Mouse (Mus musculus): ENCODE measurements around the gene Gm42906.

Gm42906 gene

DNA sequence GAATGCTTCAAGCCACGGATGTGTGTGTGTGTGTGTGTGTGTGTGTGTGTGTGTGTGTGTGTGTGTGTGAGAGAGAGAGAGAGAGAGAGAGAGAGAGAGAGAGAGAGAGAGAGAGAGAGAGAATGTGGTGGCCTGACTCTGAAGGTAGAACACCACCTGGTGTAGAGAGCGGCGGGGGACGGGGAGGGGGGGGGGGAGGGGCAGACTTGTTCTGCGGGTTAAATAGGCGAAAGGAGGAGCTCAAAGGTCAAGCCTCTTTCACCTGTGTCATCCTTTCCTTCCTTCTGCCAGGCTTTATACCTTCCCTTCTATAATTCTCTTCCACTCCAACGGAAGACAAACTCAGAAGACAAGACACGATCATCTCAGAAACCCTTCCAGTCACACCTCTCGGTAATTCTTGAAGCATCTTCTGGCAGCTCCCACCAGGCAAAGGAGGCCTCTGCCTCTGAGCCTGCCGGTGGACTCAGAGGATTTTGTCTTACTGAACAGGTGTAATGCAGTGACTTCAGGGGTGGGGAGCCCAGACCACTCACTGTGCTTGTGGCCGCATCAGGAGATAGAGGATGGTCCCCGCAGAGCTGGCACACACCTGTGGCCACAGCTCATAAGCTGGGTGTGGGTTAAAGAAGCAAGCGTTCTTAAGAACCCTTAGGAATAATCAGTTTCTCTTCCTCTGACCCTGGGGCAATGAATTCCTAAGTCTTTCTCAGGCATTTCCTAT lies 195.2 kb downstream of the Gm42906 start:
- no peak for DNase-seq (ENCODE audit: low spot score in 2 of 2)

DNA sequence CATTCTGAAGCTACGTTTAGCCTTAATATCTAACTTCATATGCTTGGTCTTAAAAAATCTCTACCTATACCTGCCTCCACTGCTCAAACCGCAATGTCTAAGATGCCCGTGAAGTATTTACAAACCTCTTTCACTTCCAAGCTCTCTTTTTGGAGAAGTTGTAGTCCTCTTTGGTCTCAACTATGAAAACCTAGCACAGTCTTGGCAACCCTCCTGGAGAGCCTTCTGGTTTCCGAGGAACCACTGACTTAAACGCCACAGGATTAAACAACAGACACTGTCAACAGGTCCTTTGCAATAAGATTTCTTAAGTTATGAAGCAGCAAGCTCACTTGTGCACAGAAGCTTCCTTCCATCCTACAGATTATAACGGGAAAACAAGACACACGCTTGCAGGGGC lies 196.1 kb downstream of the Gm42906 start:
- DNase-seq (ENCODE audit: low spot score in 2 of 2): no peak

DNA sequence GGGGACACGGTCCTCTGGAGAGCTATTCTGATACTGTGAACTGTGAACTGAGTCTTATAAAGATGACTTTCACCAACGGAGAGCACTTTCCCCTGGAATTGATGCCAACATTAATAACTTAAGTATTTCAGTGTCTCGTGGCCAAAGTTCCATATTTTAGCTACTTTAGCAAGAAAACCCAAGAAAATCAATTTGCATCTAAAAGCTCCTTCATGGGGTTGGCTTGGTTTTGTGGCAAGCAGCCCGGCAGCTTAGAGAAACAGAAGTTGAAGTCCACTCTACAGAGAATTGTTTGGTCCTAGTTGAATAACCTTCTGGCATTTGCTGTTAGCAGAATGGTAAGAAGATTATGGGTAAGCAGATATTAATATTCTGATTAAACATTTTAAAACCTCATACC lies 196.6 kb downstream of the Gm42906 start:
- no peak for DNase-seq (ENCODE audit: low spot score in 2 of 2)

DNA sequence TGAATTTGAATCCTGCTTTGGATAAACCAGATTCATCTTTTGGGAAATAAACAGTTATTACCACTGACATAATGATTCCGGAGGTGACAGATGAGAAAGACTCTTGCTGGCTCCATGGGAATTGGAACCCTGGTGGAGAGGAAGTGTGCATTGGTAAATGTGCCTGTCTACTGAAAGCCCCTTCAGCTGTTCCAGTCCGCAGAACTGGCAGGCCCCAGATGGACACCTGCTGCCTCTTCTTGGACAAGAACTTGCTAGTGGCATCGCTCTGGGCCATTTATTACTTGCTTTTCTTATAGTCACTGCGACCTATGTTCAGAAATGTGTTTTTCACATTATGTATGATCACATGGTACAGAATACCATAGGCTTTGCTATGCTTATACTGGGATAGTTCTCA lies 197.5 kb downstream of the Gm42906 start:
- no peak for DNase-seq (ENCODE audit: low spot score in 2 of 2)

DNA sequence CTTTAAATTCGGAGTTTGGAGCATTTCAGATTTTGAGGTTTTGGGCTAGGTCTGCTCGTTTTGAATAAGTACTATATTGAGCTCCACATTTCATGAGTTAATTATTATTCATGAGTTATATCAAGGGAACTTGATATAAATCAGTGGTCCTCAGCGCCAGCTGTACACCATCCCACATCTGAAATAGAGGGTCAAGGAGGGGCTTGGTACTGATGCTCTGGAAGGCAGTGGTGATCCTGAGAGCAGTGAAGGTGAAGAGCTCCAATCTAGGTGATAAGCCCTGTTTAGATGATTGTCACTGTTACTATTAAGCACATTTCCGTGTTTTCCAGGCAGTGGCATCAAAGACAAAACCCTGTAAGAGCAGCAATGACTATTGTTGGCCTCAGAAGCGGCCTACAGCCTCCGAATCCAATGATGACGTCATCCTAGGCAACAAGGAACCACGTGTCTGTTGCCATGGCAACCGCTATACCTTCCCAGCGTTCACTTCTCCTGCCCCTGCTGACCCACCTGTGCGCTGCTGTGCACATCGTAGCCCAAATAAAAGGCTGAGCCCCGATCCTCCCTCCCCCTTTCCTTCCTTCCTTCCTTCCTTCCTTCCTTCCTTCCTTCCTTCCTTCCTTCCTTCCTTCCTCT lies 199.5 kb downstream of the Gm42906 start:
- no peak for DNase-seq (ENCODE audit: low spot score in 2 of 2)

DNA sequence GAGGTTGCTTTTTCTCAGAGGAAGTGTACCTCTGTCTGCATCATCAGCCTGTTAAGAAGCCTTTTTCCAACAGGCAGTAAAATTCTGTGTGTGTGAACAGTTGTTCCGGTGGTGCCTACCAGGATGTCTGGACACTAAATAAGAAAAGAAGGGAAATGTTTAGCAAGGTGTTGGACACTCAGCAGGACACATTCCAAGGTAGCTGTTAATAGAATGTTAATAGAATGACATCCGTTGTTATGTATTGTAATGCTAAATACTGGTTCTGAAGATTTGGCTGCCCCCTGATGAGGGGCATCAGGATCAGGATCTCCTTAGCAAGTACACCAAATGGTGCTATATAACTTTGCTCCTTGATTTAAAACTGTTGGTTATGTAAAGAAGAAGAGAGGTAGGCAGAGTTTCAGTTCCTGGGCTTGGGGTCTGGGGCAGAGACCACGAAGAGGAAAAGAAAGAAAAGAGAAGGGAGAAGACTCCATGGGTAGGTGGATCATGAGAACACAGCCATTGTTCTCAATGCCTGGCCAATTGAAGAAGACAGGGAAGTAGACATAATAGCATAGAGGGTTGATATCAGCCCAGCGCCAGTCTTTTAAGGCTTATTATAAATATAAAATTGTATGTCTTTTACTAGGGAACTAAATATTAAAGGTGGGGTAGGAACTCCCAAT lies 204.1 kb downstream of the Gm42906 start:
- no peak for DNase-seq (ENCODE audit: low spot score in 2 of 2)

DNA sequence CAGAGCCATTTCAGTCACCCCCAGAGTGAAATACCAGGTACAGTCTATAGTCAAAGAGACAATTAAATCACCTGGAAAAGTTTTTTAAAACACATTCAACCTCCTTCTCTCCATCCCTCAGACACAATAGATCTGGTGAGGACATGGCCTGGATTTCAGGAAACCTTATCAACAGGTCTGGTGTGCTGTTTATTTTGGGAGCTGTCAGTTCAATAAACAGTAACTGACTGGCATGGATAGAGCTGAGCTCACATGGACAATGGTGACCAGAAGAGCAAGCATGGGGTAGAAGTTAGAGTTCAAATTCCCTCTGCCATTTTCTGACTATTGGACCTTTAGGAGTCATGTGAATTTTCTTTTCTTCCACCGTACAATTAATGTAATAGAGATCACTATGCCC lies 205.2 kb downstream of the Gm42906 start:
- no peak for DNase-seq (ENCODE audit: low spot score in 2 of 2)

DNA sequence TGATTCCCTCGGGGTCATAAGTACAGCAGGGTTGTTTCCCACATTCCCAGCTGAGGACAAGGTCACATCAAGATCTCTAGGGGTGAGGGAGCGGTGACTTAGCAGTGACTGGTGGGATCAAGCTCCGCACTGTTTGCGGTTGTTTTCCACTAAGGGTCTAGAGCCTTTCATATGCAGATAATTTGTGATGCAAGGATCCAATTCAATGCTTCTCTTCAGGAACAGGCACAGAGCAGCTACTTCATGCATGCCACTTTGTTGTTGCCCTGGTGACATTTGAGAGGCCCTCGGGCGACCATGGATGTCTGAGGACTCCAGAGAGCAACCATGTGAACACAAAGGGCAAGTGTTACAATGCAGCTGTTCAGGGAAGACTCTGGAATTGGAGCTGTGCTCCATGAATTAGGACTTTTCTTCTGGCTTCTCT lies 209.3 kb downstream of the Gm42906 start:
- no peak for DNase-seq (ENCODE audit: low spot score in 2 of 2)

DNA sequence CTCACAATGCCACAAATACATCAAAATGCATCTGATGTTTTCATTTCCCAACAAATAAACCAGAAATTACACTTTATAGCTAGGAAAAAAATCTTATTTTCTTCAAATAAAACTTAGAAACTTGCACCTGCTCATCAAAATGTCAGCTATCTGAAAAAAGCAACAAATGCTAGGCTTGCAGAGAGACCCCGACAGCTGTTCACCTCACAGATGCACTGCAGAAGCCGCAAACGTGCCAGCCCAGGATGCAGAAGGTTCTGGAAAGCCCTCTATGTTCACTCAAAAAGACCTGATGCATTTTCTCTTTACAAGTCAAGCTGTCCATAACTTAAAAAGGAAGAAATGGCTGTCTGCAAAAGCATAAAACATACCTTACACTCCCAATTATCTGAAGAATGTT lies 214.9 kb downstream of the Gm42906 start:
- no peak for DNase-seq (ENCODE audit: low spot score in 2 of 2)

DNA sequence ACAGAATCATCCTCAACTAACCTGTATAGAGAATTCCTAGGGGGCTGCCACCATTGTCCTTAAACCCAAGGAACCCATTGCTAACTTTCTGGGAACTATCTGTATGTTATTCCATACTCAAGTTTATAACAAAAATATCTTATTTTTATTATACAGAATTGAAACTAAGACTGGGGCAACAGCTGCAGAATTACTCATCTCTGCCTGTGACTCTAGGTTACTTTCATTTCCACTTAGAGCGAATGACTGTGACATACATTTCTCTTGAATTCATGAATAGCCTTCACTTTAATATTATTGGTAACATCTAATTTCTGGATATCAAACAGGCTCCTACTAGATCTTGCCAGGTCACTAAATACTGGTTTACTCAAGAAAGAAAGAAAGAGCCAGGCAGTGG lies 217.1 kb downstream of the Gm42906 start:
- DNase-seq (ENCODE audit: low spot score in 2 of 2): no peak

DNA sequence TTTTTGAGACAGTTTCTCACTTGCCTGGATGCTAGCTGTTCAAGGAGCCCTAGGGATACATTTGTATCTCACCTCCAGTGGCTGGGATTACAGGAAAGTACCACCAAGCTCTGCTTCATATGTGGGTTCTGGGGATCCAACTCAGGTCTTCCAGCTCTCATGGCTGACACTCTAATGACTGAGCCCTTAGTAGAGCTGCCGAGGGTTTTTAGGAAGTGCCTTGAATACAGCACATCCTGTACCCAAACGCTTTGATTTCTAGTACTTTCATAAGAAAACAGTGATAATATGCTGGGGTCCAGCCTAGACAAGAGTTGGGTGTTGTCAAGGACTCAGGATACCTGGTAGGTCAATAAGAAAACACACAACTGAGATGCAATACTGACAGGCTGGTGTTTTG lies 217.9 kb downstream of the Gm42906 start:
- DNase-seq (ENCODE audit: low spot score in 2 of 2): no peak

DNA sequence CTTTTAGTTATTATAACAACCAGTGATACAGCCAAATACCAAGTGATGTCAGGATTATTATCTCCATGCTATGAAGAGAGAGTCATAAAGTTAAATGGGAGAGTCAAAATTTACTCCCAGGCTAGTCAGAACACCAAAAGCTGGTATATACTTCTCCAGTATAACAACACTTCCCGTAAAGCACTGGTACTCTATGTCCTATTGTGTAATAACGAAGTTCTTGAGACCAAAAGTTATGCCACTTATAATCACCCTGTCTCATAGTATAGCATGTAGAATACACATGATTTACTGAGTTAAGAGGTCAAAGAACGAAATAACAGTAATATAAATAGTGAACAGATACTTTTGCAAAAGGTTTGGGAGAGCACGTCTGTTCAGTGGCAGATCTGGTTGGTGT lies 222.9 kb downstream of the Gm42906 start:
- DNase-seq (ENCODE audit: low spot score in 2 of 2): no peak

DNA sequence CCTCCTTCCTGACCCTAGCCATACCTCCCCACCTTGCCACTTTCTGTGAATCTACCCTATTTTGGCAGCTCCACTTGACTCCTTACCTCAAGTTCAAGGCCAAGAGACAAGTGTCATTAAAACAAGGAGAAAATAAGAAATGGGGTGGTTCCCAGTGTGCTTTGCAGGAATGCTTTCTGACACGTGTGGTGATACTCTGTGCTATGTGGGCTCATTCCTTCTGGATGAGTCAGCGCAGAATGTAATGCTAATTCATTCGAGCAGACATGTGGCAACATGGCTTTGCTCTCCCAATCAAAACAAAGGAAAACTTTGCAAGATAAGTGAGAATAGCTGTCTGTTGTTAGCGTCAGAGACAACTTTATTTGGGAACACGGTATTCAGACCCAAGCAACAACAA lies 225.0 kb downstream of the Gm42906 start:
- no peak for DNase-seq (ENCODE audit: low spot score in 2 of 2)

DNA sequence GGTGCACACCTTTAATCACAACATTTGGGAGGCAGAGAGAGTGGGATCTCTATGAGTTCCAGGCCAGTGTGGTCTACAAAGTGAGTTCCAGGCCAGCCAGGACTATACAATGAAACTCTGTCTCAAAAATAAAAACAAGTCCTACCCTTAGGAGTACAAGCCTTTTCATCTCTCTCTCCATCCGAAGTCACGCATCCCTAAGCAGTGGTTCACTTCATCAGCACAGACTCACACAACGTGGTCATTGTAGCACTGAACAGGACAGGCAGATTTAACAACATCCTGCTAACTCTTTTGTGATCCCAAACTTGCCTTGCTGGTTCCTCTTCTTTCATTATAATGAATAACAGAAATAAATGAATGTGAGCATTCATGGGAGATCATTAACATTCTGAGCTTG lies 226.7 kb downstream of the Gm42906 start:
- no peak for DNase-seq (ENCODE audit: low spot score in 2 of 2)

DNA sequence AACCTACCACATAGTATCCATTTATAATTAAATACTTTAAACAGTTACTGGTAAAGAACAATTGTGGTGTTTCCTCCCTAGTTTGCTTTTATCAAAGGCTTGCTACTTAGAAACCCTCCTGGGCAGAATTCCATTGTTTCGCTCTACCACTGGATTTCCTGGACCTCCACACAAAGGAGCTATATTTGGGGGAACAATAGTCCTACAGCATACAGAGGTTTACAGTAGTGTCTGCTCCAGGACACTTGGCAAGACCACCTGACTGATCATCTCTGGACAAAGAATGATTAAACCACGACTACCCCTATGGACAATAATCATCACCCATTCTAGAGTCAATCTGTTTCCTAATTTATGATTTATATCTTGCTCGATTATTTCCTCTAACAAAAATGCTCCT lies 228.7 kb downstream of the Gm42906 start:
- DNase-seq (ENCODE audit: low spot score in 2 of 2): no peak

DNA sequence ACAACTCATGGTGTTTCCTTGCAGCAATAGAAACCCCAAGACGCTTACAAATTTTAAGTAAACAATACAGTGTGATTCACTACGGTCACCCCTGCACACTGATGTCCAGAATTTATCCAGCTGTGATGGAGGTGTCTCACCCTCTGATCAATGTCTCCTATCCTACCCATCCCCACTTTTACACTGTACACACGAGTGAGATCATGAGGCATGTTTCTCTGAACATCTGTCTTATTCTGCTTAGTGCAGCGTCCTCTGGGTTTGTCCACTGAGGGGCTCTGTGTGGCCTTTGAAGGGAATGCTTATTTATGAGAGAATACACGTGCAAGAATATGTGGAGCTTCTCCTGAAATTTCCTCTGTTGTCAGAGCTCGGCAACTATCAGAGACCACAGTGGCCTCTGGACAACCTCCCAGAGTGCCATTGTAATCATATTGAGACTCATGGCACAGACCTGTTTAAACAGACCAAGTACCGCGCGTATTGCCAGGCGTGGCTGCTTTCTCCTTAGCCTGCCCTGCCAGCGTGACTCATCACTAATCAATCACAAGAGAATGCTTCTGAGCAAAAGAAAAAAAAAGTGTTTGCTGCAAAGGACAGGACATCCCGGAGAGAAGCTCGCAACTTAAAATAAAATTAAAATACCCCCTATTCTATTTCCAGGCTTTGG lies 231.2 kb downstream of the Gm42906 start:
- DNase-seq (ENCODE audit: low spot score in 2 of 2): no peak

DNA sequence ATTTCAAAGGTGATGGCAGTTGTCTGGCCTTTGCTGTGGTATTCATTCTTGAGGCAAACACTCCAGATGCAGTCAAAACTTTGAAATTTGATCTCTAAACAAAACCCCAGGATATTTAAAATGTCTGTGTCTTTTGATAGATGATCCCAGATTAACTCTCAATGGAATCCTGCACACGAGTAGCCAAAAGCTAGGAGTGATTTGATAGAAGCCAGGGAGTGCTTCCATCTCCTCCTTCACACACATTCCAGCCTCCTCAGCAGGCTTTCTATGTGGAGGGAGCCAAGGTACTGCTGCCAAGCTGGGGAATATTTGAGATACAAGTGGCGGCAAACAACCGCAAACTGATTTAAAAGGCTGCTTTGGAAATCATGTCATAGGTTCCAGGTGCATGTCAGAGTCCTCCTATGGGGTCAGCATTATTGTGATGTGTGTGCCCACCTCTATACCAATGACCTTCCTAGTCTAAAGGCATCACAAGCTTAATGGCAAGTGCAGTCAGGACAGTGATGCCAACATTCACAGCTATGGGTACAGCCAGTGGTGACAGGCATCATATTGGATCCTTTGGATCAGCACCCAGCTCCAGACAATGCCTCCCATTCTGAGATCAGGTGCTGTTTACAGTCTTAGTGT lies 234.0 kb downstream of the Gm42906 start:
- DNase-seq (ENCODE audit: low spot score in 2 of 2): no peak

DNA sequence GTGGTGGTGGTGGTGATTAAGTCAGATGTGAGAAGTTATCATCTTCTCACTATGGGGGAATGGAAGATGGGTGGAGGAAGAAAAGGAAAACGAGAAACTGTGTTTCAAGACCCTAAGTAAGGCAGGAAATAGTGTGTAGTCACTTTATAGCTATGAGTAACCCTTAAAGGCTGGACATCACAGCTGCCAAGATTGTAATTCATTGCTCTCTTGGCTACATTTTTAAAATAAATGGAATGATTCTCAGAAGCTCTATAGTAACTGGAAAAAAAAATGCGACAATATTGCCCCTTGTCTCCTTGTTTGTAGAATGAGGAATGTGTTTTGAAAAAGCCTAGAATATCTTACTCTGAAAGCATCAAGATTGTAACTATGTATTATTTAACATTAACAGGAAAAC lies 235.7 kb downstream of the Gm42906 start:
- DNase-seq (ENCODE audit: low spot score in 2 of 2): no peak

DNA sequence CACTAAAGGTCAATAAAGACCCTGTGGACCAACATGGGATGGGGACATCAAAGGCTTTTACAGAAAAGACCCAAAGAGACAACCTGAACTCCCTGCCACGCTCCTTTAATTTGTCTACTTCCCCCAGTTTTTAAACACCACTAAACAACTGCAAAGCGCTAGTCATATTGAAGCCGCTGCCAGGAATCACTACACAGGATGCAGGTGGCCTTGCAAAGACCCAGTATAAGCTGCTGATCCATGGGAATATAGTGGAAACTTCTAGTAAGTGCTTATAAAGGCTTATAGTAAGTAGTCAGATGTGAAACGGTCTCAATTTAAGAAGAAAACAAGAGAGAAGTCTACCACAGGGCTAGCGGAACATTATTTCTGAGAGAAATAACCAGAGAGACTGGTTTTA lies 237.2 kb downstream of the Gm42906 start:
- no peak for DNase-seq (ENCODE audit: low spot score in 2 of 2)

DNA sequence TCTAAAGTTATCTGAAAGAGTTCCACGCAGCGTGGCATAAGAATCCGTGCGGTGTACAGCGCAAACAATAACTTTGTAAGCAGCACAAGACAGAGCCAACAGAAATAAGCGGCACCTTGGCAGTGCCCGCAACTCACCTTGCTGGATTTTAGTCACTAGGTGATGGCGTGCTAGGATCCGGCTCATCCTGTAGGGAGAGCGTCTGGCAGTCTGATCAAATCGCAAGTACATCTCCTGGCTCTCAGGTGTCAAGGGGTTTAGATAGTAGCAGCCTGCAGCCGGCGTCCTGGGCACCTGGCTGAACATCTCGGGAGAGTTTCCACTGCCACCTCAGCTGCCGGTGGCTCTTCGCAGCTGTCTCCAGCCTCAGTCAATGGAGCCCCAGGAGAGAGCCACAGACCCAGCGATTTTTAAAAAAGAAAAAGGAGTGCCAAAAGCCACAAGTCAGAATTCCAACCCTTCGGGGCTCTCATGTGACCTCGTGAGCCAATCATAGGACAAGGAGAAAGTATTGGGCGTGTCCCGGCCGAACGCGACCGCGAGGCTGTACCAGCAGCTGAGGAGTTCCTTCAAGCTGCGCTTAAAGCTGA lies 238.1 kb downstream of the Gm42906 start:
- DNase-seq (ENCODE audit: low spot score in 2 of 2): no peak

DNA sequence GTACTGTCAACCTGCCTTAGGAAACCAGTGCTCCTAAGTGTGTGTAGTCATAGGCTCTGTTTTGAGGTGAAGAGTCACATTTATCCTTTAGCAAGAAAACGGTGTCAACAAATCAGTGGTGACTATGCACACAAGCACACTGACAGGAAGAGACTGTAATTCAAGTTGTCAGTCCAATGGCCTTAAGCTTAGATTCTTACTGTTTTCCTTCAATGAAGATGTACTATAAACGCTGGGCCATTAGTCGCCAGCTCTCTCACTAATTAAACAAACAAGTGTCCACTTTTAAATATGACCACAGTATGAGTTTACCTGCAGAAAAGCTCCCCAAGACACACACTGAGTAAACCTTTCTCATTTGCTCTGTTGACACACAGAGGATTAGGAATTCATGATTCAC lies 238.6 kb downstream of the Gm42906 start:
- DNase-seq (ENCODE audit: low spot score in 2 of 2): no peak

DNA sequence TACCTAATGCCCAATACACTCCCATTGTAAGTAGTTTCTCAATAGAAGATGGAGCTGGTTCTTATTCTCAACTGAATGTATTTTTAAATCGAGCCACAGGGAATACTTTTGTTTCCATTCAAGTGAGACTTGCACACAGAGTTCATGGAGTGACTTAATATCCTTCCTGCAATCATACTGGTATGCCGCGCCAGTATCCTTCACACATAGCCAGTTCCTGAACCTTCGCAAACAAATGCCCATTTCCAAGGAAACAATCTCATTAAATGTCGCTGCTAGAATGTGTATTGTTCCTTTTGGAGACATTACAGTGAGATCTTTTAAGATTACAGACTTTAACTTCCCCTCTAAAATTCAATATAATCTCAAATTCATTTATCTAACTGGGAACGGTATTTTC lies 239.3 kb downstream of the Gm42906 start:
- DNase-seq (ENCODE audit: low spot score in 2 of 2): no peak

Measured in spleen, postnatal 14 days (tissue).